Mouse (Mus musculus) MEL (cell line): Measurements from ENCODE around the gene Mkln1.

Experiments
- CTCF ChIP-seq, 3 experiments: IDR thresholded peaks in 2 of 3; conservative IDR thresholded peaks in 1 of 3; 2 replicates each; pipeline ENCODE4 v1.5.1; 2011 to 2012; ENCODE audit warnings: low read length in 3 of 3, low read depth in 2 of 3, mild to moderate bottlenecking in 2 of 3, improper control_type of control experiment in 1 of 3, inconsistent platforms in 1 of 3, mixed read lengths in 1 of 3, moderate library complexity in 1 of 3; ENCODE audit not compliant: control insufficient read depth in 1 of 3, insufficient read depth in 1 of 3, poor library complexity in 1 of 3, severe bottlenecking in 1 of 3
- EP300 ChIP-seq, 2 experiments: IDR thresholded peaks; 2 replicates each; pipeline ENCODE4 v1.6.1; 2011; ENCODE audit warnings: improper control_type of control experiment in 2 of 2, low read length in 2 of 2, low read depth in 1 of 2, mild to moderate bottlenecking in 1 of 2
- GATA1 ChIP-seq: IDR thresholded peaks from 2 replicates; pipeline ENCODE4 v1.6.1; 2011; ENCODE audit warnings: low read depth, low read length, improper control_type of control experiment
- KAT2A ChIP-seq: conservative IDR thresholded peaks from 2 replicates; pipeline ENCODE4 v1.6.1; 2012; ENCODE audit warnings: low read depth, low read length, improper control_type of control experiment, inconsistent platforms
- MAFK ChIP-seq: IDR thresholded peaks from 2 replicates; pipeline ENCODE4 v1.6.1; 2011; ENCODE audit warnings: low read depth, mild to moderate bottlenecking, low read length, improper control_type of control experiment, borderline replicate concordance
- MEF2A ChIP-seq: IDR thresholded peaks from 2 replicates; pipeline ENCODE4 v1.6.1; 2014; ENCODE audit warnings: low read depth, mild to moderate bottlenecking, inconsistent platforms, low read length, improper control_type of control experiment; ENCODE audit not compliant: poor library complexity, insufficient replicate concordance, severe bottlenecking; ENCODE audit errors: extremely low read depth
- MXI1 ChIP-seq: IDR thresholded peaks from 2 replicates; pipeline ENCODE4 v1.6.1; 2011; ENCODE audit warnings: mild to moderate bottlenecking, low read depth, low read length, improper control_type of control experiment
- NRF1 ChIP-seq: IDR thresholded peaks from 2 replicates; pipeline ENCODE4 v1.6.1; 2014; ENCODE audit warnings: low read depth, mild to moderate bottlenecking, inconsistent platforms, low read length, improper control_type of control experiment, moderate library complexity; ENCODE audit not compliant: poor library complexity, insufficient read depth, severe bottlenecking
- POLR2A ChIP-seq, 2 experiments: IDR thresholded peaks; 2 replicates each; pipeline ENCODE4 v1.6.1; 2011 to 2012; ENCODE audit warnings: low read length in 2 of 2, mild to moderate bottlenecking in 2 of 2, control low read depth in 1 of 2, improper control_type of control experiment in 1 of 2, low read depth in 1 of 2, moderate library complexity in 1 of 2; ENCODE audit not compliant: control insufficient read depth in 1 of 2, insufficient read depth in 1 of 2, poor library complexity in 1 of 2
- RAD21 ChIP-seq: IDR thresholded peaks from 2 replicates; pipeline ENCODE4 v1.6.1; 2011; ENCODE audit warnings: mild to moderate bottlenecking, low read depth, low read length, improper control_type of control experiment
- RCOR1 ChIP-seq: IDR thresholded peaks from 2 replicates; pipeline ENCODE4 v1.6.1; 2012; ENCODE audit warnings: low read depth, mild to moderate bottlenecking, inconsistent platforms, low read length, improper control_type of control experiment
- TBP ChIP-seq: IDR thresholded peaks from 2 replicates; pipeline ENCODE4 v1.8.0; 2011; ENCODE audit warnings: low read depth, low read length, improper control_type of control experiment
- USF1 ChIP-seq: IDR thresholded peaks from 2 replicates; pipeline ENCODE4 v1.6.1; 2014; ENCODE audit warnings: low read depth, mild to moderate bottlenecking, inconsistent platforms, low read length, improper control_type of control experiment, moderate library complexity
- ZNF384 ChIP-seq: IDR thresholded peaks from 2 replicates; pipeline ENCODE4 v1.6.1; 2012; ENCODE audit warnings: low read depth, mild to moderate bottlenecking, inconsistent platforms, low read length, improper control_type of control experiment

GRCm38 (mm10) chr6:31499836-31500235, 101.3 kb downstream of the Mkln1 start:
- TF ChIP-seq RCOR1 (no peak), USF1 (no peak), POLR2A (IDR thresholded peaks at IDR 0.05; ENCODE audit: control insufficient read depth in 1 of 2, insufficient read depth in 1 of 2, low read depth in 1 of 2, low read length in 2 of 2, poor library complexity in 1 of 2) (no peak), MXI1 (no peak), CTCF (IDR thresholded peaks at IDR 0.05 in 2 of 3, conservative IDR thresholded peaks at IDR 0.05 in 1 of 3; ENCODE audit: control insufficient read depth in 1 of 3, insufficient read depth in 1 of 3, low read depth in 2 of 3, low read length in 3 of 3, poor library complexity in 1 of 3, severe bottlenecking in 1 of 3) (no peak), ZNF384 (no peak), GATA1 (no peak), TBP (no peak), MAFK (no peak), RAD21 (no peak), KAT2A (no peak), EP300 (IDR thresholded peaks at IDR 0.05; ENCODE audit: low read depth in 1 of 2, low read length in 2 of 2) (no peak), MEF2A (no peak), NRF1 (no peak)
